Mouse (Mus musculus) adrenal gland, adult 18-20 months (tissue): Measurements from ENCODE around the gene Nlrp4e. TPM values are rescaled to one million over a fixed set of nuclear protein-coding genes. Genes with fewer than 3 reads are reported as not detected.
"Not testable (repeated sequence)": the region's sequence is repeated elsewhere in the genome, so short reads cannot be mapped to it uniquely, and the experiment has no call there.

Source experiments
- DNase-seq, 2 experiments: peaks; one replicate each; pipeline ENCODE4 v3.0.0; 2021 to 2022; ENCODE audit warnings: low spot score in 2 of 2
- long read RNA-seq, 2 experiments: library from polyadenylated mRNA; stranded (forward); transcript quantifications; one replicate each; pipeline ENCODE4 v2.0.0; 2021
- microRNA-seq, 2 experiments: library from miRNA; unstranded; fragments of <30 nt; microRNA quantifications; one replicate each; pipeline ENCODE4 v1.2.0; 2021; ENCODE audit warnings: borderline number of aligned reads in 2 of 2
- total RNA-seq, 2 experiments: library from RNA; stranded (reverse); gene quantifications; 1 replicate in 1 of 2; 2 replicates in 1 of 2; pipeline ENCODE4 v1.2.3; 2021

The Nlrp4e gene
- not detected for total RNA-seq
- long read RNA-seq, experiment 1 = 0 reads
- long read RNA-seq, experiment 2 = 0 reads

DNA sequence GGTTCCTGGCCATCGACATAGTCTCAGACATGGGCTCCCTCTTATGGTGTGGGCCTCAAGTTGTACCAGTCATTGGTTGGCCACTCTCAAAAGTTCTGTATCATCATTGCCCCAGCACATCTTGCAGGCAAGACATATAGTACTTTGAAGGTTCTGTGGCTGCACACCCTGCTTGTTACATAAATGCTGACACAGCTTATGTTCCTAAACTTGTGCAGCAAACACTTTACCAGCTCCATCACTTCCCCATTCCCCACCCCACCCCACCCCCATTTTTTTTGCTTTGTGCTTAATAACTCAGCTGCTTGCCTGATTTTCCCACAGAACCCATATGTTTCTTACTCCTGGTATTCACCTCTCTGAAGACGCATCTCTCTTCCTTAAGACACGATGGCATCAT lies at the start of gene Nlrp4e:
Nlrp4e (plus strand) TSS at position 301 of the 400 bp plus-strand sequence.
- DNase-seq = not testable (repeated sequence)

DNA sequence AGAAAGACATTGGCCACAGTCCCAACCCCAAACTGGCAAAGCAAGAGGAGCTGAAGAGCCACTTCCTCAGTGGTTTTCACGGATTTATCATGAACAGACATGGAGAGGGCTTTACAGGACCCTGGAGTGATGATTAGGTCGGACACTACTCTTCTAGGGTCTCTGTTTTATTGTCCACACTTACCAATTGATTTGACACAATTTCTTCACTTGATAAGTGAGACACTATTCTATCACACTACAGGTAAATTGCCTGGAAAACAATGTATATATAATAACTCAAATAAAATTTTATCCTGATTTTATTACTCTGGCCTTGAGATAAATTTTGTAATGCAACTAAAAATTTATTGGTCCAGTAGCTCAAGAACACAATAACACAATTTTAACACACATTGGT lies 49.4 kb upstream of the Nlrp4e start, which contains the start of gene Vmn1r166:
Vmn1r166 (minus strand) TSS at position 101 of the 400 bp plus-strand sequence.
- not testable (repeated sequence) for DNase-seq

DNA sequence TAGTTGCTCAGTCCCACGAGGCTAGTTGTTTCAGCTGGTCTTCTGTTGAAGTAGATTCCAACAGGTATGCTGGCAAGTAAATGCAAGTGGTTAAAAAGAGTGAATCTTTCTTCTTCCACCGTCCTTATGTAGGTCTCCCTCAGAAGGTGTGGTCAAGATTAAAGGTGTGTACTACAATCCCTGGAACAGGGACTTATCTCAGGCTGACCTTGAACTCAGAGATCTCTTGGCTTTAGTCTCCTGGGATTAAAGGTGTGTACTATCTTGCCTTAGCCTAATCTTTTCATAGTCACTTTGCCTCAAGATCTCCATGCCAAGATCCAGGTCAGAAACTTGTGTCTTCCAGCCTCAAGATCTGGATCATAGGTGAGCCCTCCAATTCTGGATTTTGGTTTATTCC lies 22.2 kb upstream of the Nlrp4e start, which contains the start of gene Gm6902:
Gm6902 (minus strand) TSS at position 101 of the 400 bp plus-strand sequence.
- not testable (repeated sequence) for DNase-seq

DNA sequence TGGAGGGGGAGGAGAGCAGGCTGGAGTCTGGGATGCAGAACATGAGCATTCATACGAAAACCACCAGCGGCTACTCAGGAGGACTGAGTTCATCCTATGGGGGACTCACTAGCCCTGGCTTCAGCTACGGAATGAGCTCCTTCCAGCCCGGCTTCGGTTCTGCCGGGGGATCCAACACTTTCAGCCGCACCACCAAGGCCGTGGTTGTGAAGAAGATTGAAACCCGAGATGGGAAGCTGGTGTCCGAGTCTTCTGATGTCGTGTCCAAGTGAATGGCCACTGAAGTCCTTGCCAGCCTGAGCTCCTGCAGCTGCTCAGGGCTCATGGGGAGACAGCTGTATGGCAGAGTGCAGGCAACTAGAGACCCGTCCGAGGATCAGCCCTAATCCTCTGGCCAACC lies 57.3 kb downstream of the Nlrp4e start:
- not testable (repeated sequence) for DNase-seq

DNA sequence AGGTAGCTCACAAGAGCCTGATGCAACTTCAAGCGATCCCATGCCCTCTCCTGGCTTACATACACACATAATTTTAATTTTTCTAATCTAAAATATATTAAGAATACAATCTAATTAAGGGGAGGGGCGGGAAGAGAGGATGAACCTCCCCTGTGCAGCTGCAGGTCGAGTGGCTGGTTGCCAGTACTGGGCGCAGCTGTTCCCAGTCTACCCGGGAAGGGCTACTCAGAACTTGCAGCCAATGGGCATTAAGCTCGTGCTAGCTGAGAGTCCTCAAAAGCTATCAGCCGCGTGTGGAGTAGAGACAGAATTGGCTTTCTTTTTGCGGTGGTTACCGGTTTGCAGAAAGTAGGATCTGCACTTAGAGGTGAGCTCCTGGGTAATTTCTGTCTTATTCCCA lies 84.6 kb downstream of the Nlrp4e start, which contains the start of gene Nlrp5:
Nlrp5 (plus strand) TSS at position 301 of the 400 bp plus-strand sequence.
- DNase-seq = no peak

Small RNA genes within 50 kb of the gene (microRNA-seq; reads per million reads assigned to microRNA genes)
- 0 reads per million in 2 experiments for gene Gm25196

Other genes starting within 250 kb of the Nlrp4e start
- gene Vmn1r163, start 245.7 kb upstream of the Nlrp4e start, total RNA-seq = not detected
- gene Gm8720, start 233.7 kb upstream of the Nlrp4e start, total RNA-seq = not detected
- not detected for gene Gm10662, start 156.7 kb upstream of the Nlrp4e start, total RNA-seq
- not detected for gene Vmn1r165, start 83.9 kb upstream of the Nlrp4e start, total RNA-seq
- gene Vmn1r166, start 49.5 kb upstream of the Nlrp4e start, total RNA-seq = not detected
- gene Gm6902, start 22.3 kb upstream of the Nlrp4e start, total RNA-seq = not detected
- not detected for gene Nlrp5, start 84.7 kb downstream of the Nlrp4e start, total RNA-seq
- gene Vmn1r167, start 206.0 kb downstream of the Nlrp4e start, total RNA-seq = not detected
- gene Vmn1r168, start 238.5 kb downstream of the Nlrp4e start, total RNA-seq = not detected